Mouse (Mus musculus) hindbrain, embryonic 15.5 days (tissue): ENCODE measurements at regions not wholly inside any gene's neighbourhood (a gene's known extent, or its start where the extent isn't known, plus 50 kb on each side); places are given as distances from the start of the nearest gene placed in this dataset.

Source experiments
- ATAC-seq: fragments of 200-750 bp; cut with Nextera tagmentation; 2 replicates; pipeline ENCODE4 v1.8.0; 2017; ENCODE audit warnings: low read depth, moderate number of reproducible peaks, moderate TSS enrichment; ENCODE audit not compliant: low FRiP score
- H3K27ac ChIP-seq: fragments of 300-500 bp; sonication (generic); replicated peaks from 2 replicates; pipeline ENCODE4 v1.5.1; 2015; ENCODE audit warnings: mild to moderate bottlenecking, inconsistent platforms
- H3K27me3 ChIP-seq: fragments of 300-500 bp; sonication (generic); 2 replicates; pipeline ENCODE4 v1.6.1; 2015; ENCODE audit warnings: control low read depth, inconsistent platforms
- H3K36me3 ChIP-seq: fragments of 300-500 bp; sonication (generic); 2 replicates; pipeline ENCODE4 v1.6.1; 2015; ENCODE audit warnings: control low read depth, inconsistent platforms
- H3K4me1 ChIP-seq: fragments of 300-500 bp; sonication (generic); replicated peaks from 2 replicates; pipeline ENCODE4 v1.6.1; 2015; ENCODE audit warnings: control low read depth, inconsistent platforms
- H3K4me2 ChIP-seq: fragments of 300-500 bp; sonication (generic); 2 replicates; pipeline ENCODE4 v1.6.1; 2015; ENCODE audit warnings: moderate library complexity, mild to moderate bottlenecking, inconsistent platforms
- H3K4me3 ChIP-seq: fragments of 300-500 bp; sonication (generic); 2 replicates; pipeline ENCODE4 v1.5.1; 2015; ENCODE audit warnings: mild to moderate bottlenecking, inconsistent platforms
- H3K9ac ChIP-seq: fragments of 300-500 bp; sonication (generic); 2 replicates; pipeline ENCODE4 v1.6.1; 2015; ENCODE audit warnings: inconsistent platforms
- H3K9me3 ChIP-seq: fragments of 300-500 bp; sonication (generic); 2 replicates; pipeline ENCODE4 v1.6.1; 2016; ENCODE audit warnings: control low read depth, inconsistent platforms
- WGBS: fragments of 180-500 bp; shearing (Covaris S2); methylation state at CpG from one replicate; pipeline ENCODE4 v1.1.7; 2015; 5-methylcytosine and 5-hydroxymethylcytosine counted together

DNA sequence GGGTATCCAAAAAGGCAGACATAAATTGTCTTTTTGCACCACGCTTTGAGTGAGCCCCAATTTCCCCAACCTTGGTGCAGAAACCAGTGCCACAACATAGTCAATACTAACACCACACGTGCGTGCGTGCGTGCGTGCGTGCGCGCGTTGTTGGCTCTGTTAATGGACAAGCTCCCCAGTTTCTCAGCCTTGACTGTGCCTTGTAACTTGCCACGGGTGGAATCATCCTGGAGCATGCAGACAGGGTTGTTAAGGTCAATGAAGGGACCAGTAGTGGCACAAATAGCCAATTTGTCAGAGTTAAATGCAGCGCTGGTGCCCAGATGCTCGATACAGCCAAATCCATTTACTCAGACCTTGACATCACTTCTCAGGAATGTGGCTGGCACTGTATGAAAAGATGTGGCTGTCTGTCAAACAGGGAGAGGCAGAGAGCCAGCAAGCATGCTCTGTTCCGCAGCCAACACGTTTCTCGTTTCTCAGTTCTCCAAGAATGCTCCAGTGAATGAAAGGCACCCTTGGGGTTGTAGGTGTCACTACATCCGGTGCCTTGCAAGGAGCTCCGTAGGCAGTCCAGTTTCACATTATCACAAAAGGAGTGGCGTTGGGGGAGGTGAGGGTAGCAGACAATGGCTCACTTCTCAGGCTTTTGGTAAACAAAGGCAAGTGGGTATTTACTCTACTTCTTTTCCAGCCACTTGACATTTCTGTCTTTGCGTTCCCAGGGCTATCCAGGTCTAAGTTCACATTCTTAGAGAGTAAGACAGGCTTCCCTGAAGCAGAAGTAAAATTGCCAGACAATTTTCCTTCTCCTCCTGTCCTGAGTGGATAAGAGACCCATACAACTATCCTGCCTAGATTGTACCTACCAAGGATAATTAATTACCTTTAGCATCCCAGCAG, 53.2 kb upstream of the Usp27x start:
- Histone ChIP-seq H3K27ac (no peak overlapping the region), H3K9me3 (no peaks in the 10 kb centered on the region), H3K27me3 (peaks cover 2% of the 10 kb centered on the region; the same call in 1 of the 2 replicates), H3K9ac (no peak overlapping the region), H3K4me2 (peak overlapping the region; percentile 23), H3K4me1 (no peaks in the 10 kb centered on the region), H3K4me3 (no peak overlapping the region), H3K36me3 (no peaks in the 10 kb centered on the region)
- WGBS: 44% methylated on average over 20 of the region's 20 CpGs
- ATAC-seq: peak; percentile 78
